Mouse (Mus musculus) forebrain, embryonic 13.5 days (tissue): ENCODE measurements at regions not wholly inside any gene's neighbourhood (a gene's known extent, or its start where the extent isn't known, plus 50 kb on each side); places are given as distances from the start of the nearest gene placed in this dataset.

Source experiments
- ATAC-seq: fragments of 200-750 bp; cut with Nextera tagmentation; 2 replicates; pipeline ENCODE4 v1.8.0; 2017
- H3K27ac ChIP-seq: fragments of 300-500 bp; sonication (generic); 2 replicates; pipeline ENCODE4 v1.5.1; 2015; ENCODE audit warnings: inconsistent platforms, mild to moderate bottlenecking, moderate library complexity
- H3K27me3 ChIP-seq: fragments of 300-500 bp; sonication (generic); 2 replicates; pipeline ENCODE4 v1.6.1; 2015; ENCODE audit warnings: mild to moderate bottlenecking, inconsistent platforms
- H3K36me3 ChIP-seq: fragments of 300-500 bp; sonication (generic); 2 replicates; pipeline ENCODE4 v1.6.1; 2015; ENCODE audit warnings: mild to moderate bottlenecking, inconsistent platforms; ENCODE audit not compliant: poor library complexity, severe bottlenecking
- H3K4me1 ChIP-seq: fragments of 300-500 bp; sonication (generic); 2 replicates; pipeline ENCODE4 v1.6.1; 2015; ENCODE audit warnings: inconsistent platforms
- H3K4me2 ChIP-seq: fragments of 300-500 bp; sonication (generic); 2 replicates; pipeline ENCODE4 v1.6.1; 2015; ENCODE audit warnings: inconsistent platforms, mild to moderate bottlenecking, moderate library complexity
- H3K4me3 ChIP-seq: fragments of 300-500 bp; sonication (generic); 2 replicates; pipeline ENCODE4 v1.5.1; 2015; ENCODE audit warnings: mild to moderate bottlenecking, inconsistent platforms
- H3K9ac ChIP-seq: fragments of 300-500 bp; sonication (generic); 2 replicates; pipeline ENCODE4 v1.6.1; 2015; ENCODE audit warnings: mild to moderate bottlenecking, inconsistent platforms
- H3K9me3 ChIP-seq: fragments of 300-500 bp; sonication (generic); replicated peaks from 2 replicates; pipeline ENCODE4 v1.6.1; 2016; ENCODE audit warnings: inconsistent platforms
- WGBS: fragments of 180-500 bp; shearing (Covaris S2); methylation state at CpG from one replicate; pipeline ENCODE4 v1.1.7; 2015; 5-methylcytosine and 5-hydroxymethylcytosine counted together

GRCm38 (mm10) chr14:25294226-25294625, 164.8 kb upstream of the Zmiz1 start:
- WGBS: 49% methylated on average over 4 of the region's 4 CpGs
- H3K27me3 ChIP-seq: peaks cover 11% of the 10 kb centered on the region

GRCm38 (mm10) chr14:25295688-25296350, 163.2 kb upstream of the Zmiz1 start:
- Histone ChIP-seq H3K9ac (no peak overlapping the region), H3K27ac (no peak overlapping the region), H3K4me1 (peaks cover under 1% of the 10 kb centered on the region; the same call in 1 of the 2 replicates), H3K36me3 (no peaks in the 10 kb centered on the region), H3K27me3 (peaks cover 23% of the 10 kb centered on the region), H3K9me3 (no peaks in the 10 kb centered on the region), H3K4me3 (no peak overlapping the region), H3K4me2 (no peak overlapping the region)
- WGBS: 45% methylated on average over 5 of the region's 5 CpGs
- ATAC-seq: no peak

More at GRCm38 (mm10) chr14:25294226-25294625, 164.8 kb upstream of the Zmiz1 start:
- Histone ChIP-seq H3K36me3 (no peaks in the 10 kb centered on the region), H3K4me1 (no peaks in the 10 kb centered on the region; the same call in 1 of the 2 replicates), H3K27ac (no peak overlapping the region), H3K9me3 (no peaks in the 10 kb centered on the region), H3K4me2 (no peak overlapping the region), H3K4me3 (no peak overlapping the region), H3K9ac (no peak overlapping the region)
- ATAC-seq: no peak

GRCm38 (mm10) chr14:25299673-25300190, 159.3 kb upstream of the Zmiz1 start:
- Histone ChIP-seq H3K9ac (no peak overlapping the region), H3K9me3 (no peaks in the 10 kb centered on the region), H3K27ac (no peak overlapping the region), H3K27me3 (peaks cover 38% of the 10 kb centered on the region), H3K4me2 (no peak overlapping the region), H3K36me3 (no peaks in the 10 kb centered on the region), H3K4me1 (peaks cover 17% of the 10 kb centered on the region), H3K4me3 (no peak overlapping the region)
- no peak for ATAC-seq
- WGBS: 85% methylated on average over 3 of the region's 3 CpGs

- 12% methylated on average over 9 of the region's 9 CpGs for WGBS
- no peaks in the 10 kb centered on the region for H3K36me3 ChIP-seq
- peak; percentile 36; the same call in 1 of the 2 replicates for ATAC-seq
- no peak overlapping the region for H3K4me2 ChIP-seq
- no peak overlapping the region for H3K4me3 ChIP-seq
- no peak overlapping the region for H3K9ac ChIP-seq
- H3K27me3 ChIP-seq: peaks cover 38% of the 10 kb centered on the region
- H3K4me1 ChIP-seq: peaks cover 23% of the 10 kb centered on the region
- H3K27ac ChIP-seq: no peak overlapping the region
- no peaks in the 10 kb centered on the region for H3K9me3 ChIP-seq
These were observed 157.5 kb upstream of the Zmiz1 start for GRCm38 (mm10) chr14:25301336-25302031.

- H3K4me1 ChIP-seq: peaks cover 33% of the 10 kb centered on the region
- H3K4me3 ChIP-seq: no peak overlapping the region
- ATAC-seq: peak; percentile 36; the same call in 1 of the 2 replicates
- WGBS: 13% methylated on average over 9 of the region's 9 CpGs
- peak overlapping the region; percentile 19; the same call in 1 of the 2 replicates for H3K9ac ChIP-seq
- no peaks in the 10 kb centered on the region for H3K9me3 ChIP-seq
- H3K27ac ChIP-seq: peak overlapping the region; percentile 44
- no peaks in the 10 kb centered on the region for H3K36me3 ChIP-seq
- H3K4me2 ChIP-seq: no peak overlapping the region
- H3K27me3 ChIP-seq: peaks cover 34% of the 10 kb centered on the region
These were observed 154.6 kb upstream of the Zmiz1 start for GRCm38 (mm10) chr14:25304391-25304851.

- H3K9ac ChIP-seq: no peak overlapping the region
- peaks cover 24% of the 10 kb centered on the region for H3K27me3 ChIP-seq
- no peaks in the 10 kb centered on the region for H3K9me3 ChIP-seq
- no peak for ATAC-seq
- no peak overlapping the region for H3K4me2 ChIP-seq
- H3K4me1 ChIP-seq: peaks cover 38% of the 10 kb centered on the region
- no peaks in the 10 kb centered on the region for H3K36me3 ChIP-seq
- 75% methylated on average over 7 of the region's 7 CpGs for WGBS
- H3K27ac ChIP-seq: no peak overlapping the region
- no peak overlapping the region for H3K4me3 ChIP-seq
These were observed 152.8 kb upstream of the Zmiz1 start for GRCm38 (mm10) chr14:25306166-25306565.

- no peak overlapping the region for H3K27ac ChIP-seq
- H3K27me3 ChIP-seq: peaks cover 24% of the 10 kb centered on the region
- H3K4me2 ChIP-seq: no peak overlapping the region
- no peak overlapping the region for H3K4me3 ChIP-seq
- H3K4me1 ChIP-seq: peaks cover 45% of the 10 kb centered on the region
- WGBS: 85% methylated on average over 3 of the region's 3 CpGs
- H3K9ac ChIP-seq: no peak overlapping the region
- no peaks in the 10 kb centered on the region for H3K36me3 ChIP-seq
- no peaks in the 10 kb centered on the region for H3K9me3 ChIP-seq
- ATAC-seq: no peak
These were observed 151.9 kb upstream of the Zmiz1 start for GRCm38 (mm10) chr14:25306961-25307654.

GRCm38 (mm10) chr14:25308051-25308450, 150.9 kb upstream of the Zmiz1 start:
- no peak overlapping the region for H3K4me2 ChIP-seq
- no peak overlapping the region for H3K27ac ChIP-seq
- WGBS: 66% methylated on average over 3 of the region's 3 CpGs
- H3K4me1 ChIP-seq: peaks cover 53% of the 10 kb centered on the region
- H3K27me3 ChIP-seq: peaks cover 19% of the 10 kb centered on the region
- no peaks in the 10 kb centered on the region for H3K9me3 ChIP-seq
- no peak overlapping the region for H3K4me3 ChIP-seq
- H3K9ac ChIP-seq: no peak overlapping the region
- no peaks in the 10 kb centered on the region for H3K36me3 ChIP-seq
- ATAC-seq: no peak

GRCm38 (mm10) chr14:25310671-25311151, 148.3 kb upstream of the Zmiz1 start:
- Histone ChIP-seq H3K27ac (no peak overlapping the region), H3K9ac (no peak overlapping the region), H3K36me3 (no peaks in the 10 kb centered on the region), H3K27me3 (peaks cover 9% of the 10 kb centered on the region; the same call in 1 of the 2 replicates), H3K9me3 (no peaks in the 10 kb centered on the region), H3K4me2 (no peak overlapping the region), H3K4me3 (no peak overlapping the region), H3K4me1 (peaks cover 53% of the 10 kb centered on the region)
- ATAC-seq: no peak
- 64% methylated on average over 4 of the region's 4 CpGs for WGBS

GRCm38 (mm10) chr14:25311475-25311874, 147.5 kb upstream of the Zmiz1 start:
- no peaks in the 10 kb centered on the region for H3K9me3 ChIP-seq
- peaks cover 52% of the 10 kb centered on the region for H3K4me1 ChIP-seq
- H3K27ac ChIP-seq: no peak overlapping the region
- no peak for ATAC-seq
- H3K9ac ChIP-seq: no peak overlapping the region
- H3K4me3 ChIP-seq: no peak overlapping the region
- H3K36me3 ChIP-seq: no peaks in the 10 kb centered on the region
- no peak overlapping the region for H3K4me2 ChIP-seq
- H3K27me3 ChIP-seq: peaks cover 9% of the 10 kb centered on the region; the same call in 1 of the 2 replicates
- WGBS: 50% methylated on average over 3 of the region's 3 CpGs

GRCm38 (mm10) chr14:25312135-25312534, 146.8 kb upstream of the Zmiz1 start:
- H3K36me3 ChIP-seq: no peaks in the 10 kb centered on the region
- 10% methylated on average over 7 of the region's 7 CpGs for WGBS
- no peak overlapping the region for H3K4me2 ChIP-seq
- H3K4me1 ChIP-seq: peaks cover 57% of the 10 kb centered on the region
- no peak for ATAC-seq
- peaks cover 2% of the 10 kb centered on the region; the same call in 1 of the 2 replicates for H3K27me3 ChIP-seq
- peak overlapping the region; percentile 51 for H3K27ac ChIP-seq
- H3K4me3 ChIP-seq: no peak overlapping the region
- H3K9me3 ChIP-seq: no peaks in the 10 kb centered on the region
- 0 out of 2 replicates have a peak overlapping the region, but pooled peaks have one; percentile 27 for H3K9ac ChIP-seq
